Mouse (Mus musculus) frontal cortex, postnatal 25 days (tissue): ENCODE results near the gene Nudt22.

ENCODE experiments used
- DNase-seq, 2 experiments: peaks; one replicate each; pipeline ENCODE4 v3.0.0; 2022; ENCODE audit warnings: low spot score in 2 of 2

The Nudt22 gene

DNA sequence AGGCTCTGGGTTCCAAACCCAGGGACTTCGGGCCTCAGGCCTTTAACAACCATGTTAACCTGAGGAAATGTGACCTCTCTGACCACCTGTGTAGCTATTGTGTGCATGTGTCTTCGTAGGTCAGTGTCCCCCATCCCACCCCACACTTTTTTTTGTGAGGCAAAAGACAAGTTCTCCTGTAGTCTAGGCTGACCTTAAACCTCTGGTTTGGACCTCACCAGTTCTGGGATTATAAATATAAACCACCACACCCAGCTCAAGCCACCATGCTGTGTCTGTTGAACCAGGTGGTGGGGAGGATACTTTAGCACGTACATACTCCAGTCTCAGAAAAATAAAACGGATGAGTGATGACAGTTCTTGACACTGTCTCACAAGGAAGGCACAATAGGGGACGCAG, 46.0 kb downstream of the Nudt22 start:
- no peak for DNase-seq

DNA sequence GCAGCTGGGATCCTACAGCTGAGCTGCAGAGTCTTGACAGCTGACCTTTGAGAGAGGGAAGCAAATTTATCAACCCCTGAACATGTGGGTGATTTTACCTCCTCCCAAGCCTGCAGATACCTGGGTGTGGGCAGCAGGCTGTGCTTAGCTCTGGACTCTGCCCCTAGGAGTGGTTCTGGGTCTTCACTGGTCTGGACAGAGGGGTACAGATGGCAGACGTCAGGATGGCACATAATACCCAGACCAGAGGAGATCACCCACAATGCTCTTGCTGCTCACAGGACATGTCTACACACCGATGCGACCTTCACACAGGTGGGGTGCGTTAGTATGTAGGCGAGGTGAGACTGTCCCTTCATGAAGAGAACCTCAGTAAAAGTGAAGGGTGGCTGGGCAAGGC, 46.4 kb downstream of the Nudt22 start:
- no peak for DNase-seq

DNA sequence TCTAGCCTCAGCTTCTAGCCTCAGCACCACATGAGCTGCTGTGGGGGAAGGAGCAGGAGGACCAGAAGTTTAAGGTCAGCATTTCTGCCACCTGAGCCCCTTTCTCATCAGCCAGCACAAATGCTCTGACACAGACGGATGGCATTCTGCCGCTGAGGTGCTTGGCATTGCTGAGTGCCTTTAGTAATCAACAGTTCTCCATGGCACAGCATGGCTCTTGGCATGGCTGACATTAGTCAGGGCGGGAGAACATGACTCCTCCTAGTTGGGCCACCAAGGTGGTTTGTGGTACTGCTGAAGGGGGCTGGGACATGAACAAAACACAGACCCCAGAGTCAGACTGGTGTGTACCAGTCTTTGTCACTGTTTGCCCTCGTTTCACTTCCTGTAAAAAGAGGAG, 47.7 kb downstream of the Nudt22 start:
- no peak for DNase-seq

DNA sequence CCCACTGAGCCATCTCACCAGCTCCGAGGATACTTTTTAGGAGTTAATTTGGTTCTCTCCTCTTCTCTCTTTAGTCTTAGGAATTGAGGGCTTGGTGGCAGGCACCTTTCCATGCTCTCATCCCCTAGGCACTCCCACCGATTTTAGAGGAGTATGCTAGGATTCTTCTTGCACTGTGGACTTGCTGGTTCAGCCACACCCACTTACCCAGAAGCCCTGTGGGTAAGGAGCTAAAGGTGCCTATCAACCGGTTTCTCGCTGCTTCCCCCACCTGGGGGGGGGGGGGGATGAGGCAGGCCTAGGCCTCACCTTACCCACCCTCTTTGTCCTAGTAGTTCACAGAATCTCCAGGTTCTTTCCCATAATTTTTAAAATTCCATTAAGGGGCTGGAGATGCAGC, 48.2 kb downstream of the Nudt22 start:
- DNase-seq, result no peak

DNA sequence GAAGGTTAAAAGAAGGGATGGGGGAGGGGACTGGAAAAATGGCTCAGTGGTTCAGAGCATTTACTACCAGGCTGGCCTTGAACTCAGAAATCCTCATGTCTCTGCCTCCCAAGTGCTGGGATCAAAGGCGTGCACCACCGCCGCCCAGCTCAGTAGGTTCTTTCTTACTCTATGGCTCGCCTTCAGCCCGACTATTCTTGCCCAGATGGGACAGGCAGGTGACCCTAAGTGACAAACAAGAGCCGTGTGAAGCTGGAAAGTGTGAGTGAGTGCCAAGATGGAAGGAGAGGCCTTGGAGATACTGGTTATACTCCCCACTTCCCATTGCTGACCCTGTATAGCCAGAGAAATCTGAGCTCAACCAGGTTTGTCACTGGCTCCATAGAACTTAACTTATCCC, 52.2 kb downstream of the Nudt22 start:
- DNase-seq, result no peak
